23 mouse cellular contexts compared by ENCODE assay signal in the genomic region with DNA sequence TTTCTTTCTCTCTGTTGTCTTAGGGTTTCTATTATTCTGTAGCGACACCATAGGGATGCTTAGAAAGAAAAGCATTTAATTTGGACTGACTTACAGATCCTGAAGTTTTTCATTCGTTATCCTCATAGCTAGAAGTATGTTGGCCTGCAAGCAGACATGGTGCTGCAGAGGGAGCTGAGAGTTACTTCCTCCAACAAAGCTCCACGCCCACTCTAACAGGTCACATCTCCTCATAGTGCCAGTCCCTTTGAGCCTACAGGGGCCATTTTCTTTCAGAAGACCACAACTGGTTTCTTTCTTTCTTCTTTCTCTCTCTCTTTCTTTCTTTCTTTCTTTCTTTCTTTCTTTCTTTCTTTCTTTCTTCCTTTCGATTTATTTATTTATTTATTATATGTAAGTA. TPM values are rescaled to one million over a fixed set of nuclear protein-coding genes. Genes with fewer than 3 reads are reported as not detected.
DNase-seq lines count a peak whose midpoint lies in the region; ATAC-seq and TF ChIP-seq lines count a peak whose summit lies in the region.
"Had no signal": no experiment of that assay in that cellular context is flagged by ENCODE, and none has a peak within 500 bp of the region (broad histone marks: within the 10 kb centered on the region; RNA-seq: fewer than 3 reads in every experiment).

No protein-coding gene starts in this region.

- no peak for TF ChIP-seq EP300 in MEL (IDR thresholded peaks at IDR 0.05; ENCODE audit: low read depth in 1 of 2, low read length in 2 of 2)

- no peak for TF ChIP-seq POLR2A in MEL (IDR thresholded peaks at IDR 0.05; ENCODE audit: control insufficient read depth in 1 of 2, insufficient read depth in 1 of 2, low read depth in 1 of 2, low read length in 2 of 2, poor library complexity in 1 of 2)

- H3K9ac ChIP-seq in MEL (ENCODE audit: control insufficient read depth, low read depth, low read length, poor library complexity, severe bottlenecking) = no peak overlapping the region
- no peak overlapping the region for H3K9ac ChIP-seq in hindbrain, embryonic 12.5 days
- H3K9ac ChIP-seq: embryonic facial prominence, embryonic 12.5 days; forebrain, embryonic 13.5 days; forebrain, embryonic 15.5 days; forebrain, postnatal 0 days had no signal

- no peak overlapping the region for H3K27ac ChIP-seq in MEL (ENCODE audit: control insufficient read depth, low read depth, low read length)
- H3K27ac ChIP-seq in hindbrain, embryonic 12.5 days = no peak overlapping the region
- H3K27ac ChIP-seq: embryonic facial prominence, embryonic 10.5 days; embryonic facial prominence, embryonic 12.5 days; forebrain, embryonic 13.5 days; forebrain, embryonic 15.5 days had no signal

- no peak for TF ChIP-seq RAD21 in MEL (IDR thresholded peaks at IDR 0.05; ENCODE audit: low read depth, low read length)

- no peaks in the 10 kb centered on the region for H3K9me3 ChIP-seq in MEL (replicated peaks; ENCODE audit: insufficient read depth, low read length)
- H3K9me3 ChIP-seq in hindbrain, embryonic 12.5 days (replicated peaks) = no peaks in the 10 kb centered on the region
- H3K9me3 ChIP-seq: embryonic facial prominence, embryonic 10.5 days; embryonic facial prominence, embryonic 12.5 days; forebrain, embryonic 13.5 days; forebrain, embryonic 15.5 days; G1E had no signal

- peaks cover 0 to 1% of the 10 kb centered on the region in 2 experiments; a peak in 1 of 4 replicates for H3K27me3 ChIP-seq in MEL (ENCODE audit: control insufficient read depth in 1 of 2, insufficient read depth in 2 of 2, low read length in 2 of 2)
- no peaks in the 10 kb centered on the region for H3K27me3 ChIP-seq in hindbrain, embryonic 12.5 days
- H3K27me3 ChIP-seq: CH12.LX; embryonic facial prominence, embryonic 12.5 days; forebrain, embryonic 13.5 days; forebrain, embryonic 15.5 days had no signal

- H3K36me3 ChIP-seq in MEL (ENCODE audit: control insufficient read depth in 1 of 2, insufficient read depth in 2 of 2, low read length in 2 of 2) = no peaks in the 10 kb centered on the region
- H3K36me3 ChIP-seq in hindbrain, embryonic 12.5 days = no peaks in the 10 kb centered on the region
- H3K36me3 ChIP-seq: embryonic facial prominence, embryonic 10.5 days; embryonic facial prominence, embryonic 12.5 days; forebrain, embryonic 15.5 days; G1E had no signal

- H3K4me3 ChIP-seq in MEL (ENCODE audit: control insufficient read depth in 1 of 2, insufficient read depth in 1 of 2, low read depth in 2 of 2, low read length in 2 of 2) = no peak overlapping the region
- H3K4me3 ChIP-seq in hindbrain, embryonic 12.5 days = no peak overlapping the region
- H3K4me3 ChIP-seq: embryonic facial prominence, embryonic 10.5 days; embryonic facial prominence, embryonic 12.5 days; forebrain, embryonic 13.5 days; forebrain, embryonic 15.5 days had no signal

- WGBS in hindbrain, embryonic 12.5 days = 88% methylated on average over 4 of the region's 4 CpGs

- no peaks in the 10 kb centered on the region for H3K4me1 ChIP-seq in MEL (ENCODE audit: control insufficient read depth in 1 of 2, insufficient read depth in 2 of 2, low read length in 2 of 2)
- H3K4me1 ChIP-seq in hindbrain, embryonic 12.5 days = no peaks in the 10 kb centered on the region
- H3K4me1 ChIP-seq: embryonic facial prominence, embryonic 10.5 days; embryonic facial prominence, embryonic 12.5 days; forebrain, embryonic 13.5 days; forebrain, embryonic 15.5 days had no signal

- TF ChIP-seq CTCF in MEL (IDR thresholded peaks at IDR 0.05 in 2 of 3, conservative IDR thresholded peaks at IDR 0.05 in 1 of 3; ENCODE audit: control insufficient read depth in 1 of 3, insufficient read depth in 1 of 3, low read depth in 2 of 3, low read length in 3 of 3, poor library complexity in 1 of 3, severe bottlenecking in 1 of 3) = no peak

- peak; percentile 55; the same call in 1 of the 2 replicates for ATAC-seq in megakaryocyte, adult 5-6 weeks (ENCODE audit: poor library complexity, severe bottlenecking)
- no peak for ATAC-seq in hindbrain, embryonic 12.5 days (ENCODE audit: low FRiP score)
- ATAC-seq: activated CD4-positive, CD25-positive, alpha-beta regulatory T cell, adult 4 months; CD4-positive, CD25-positive, alpha-beta regulatory T cell, adult 4 months; forebrain, embryonic 13.5 days; forebrain, embryonic 15.5 days; forebrain, postnatal 0 days had no signal

- peak; percentile 60 for DNase-seq in MEL (ENCODE audit: low read depth, low spot score)
- no peak for DNase-seq in layer of hippocampus, postnatal 10 days (ENCODE audit: low spot score in 2 of 2)
- DNase-seq in layer of hippocampus, adult 18-20 months (ENCODE audit: low spot score in 2 of 2) = no peak
- DNase-seq: adrenal gland, adult 8-10 months; adrenal gland, postnatal 14 days; adrenal gland, postnatal 36 days; B cell, adult 2 months; cerebellum, adult 11-12 months; cerebellum, adult 2 months; cerebellum, adult 9-10 months; cerebellum, postnatal 10 days; cerebellum, postnatal 25 days; forebrain, postnatal 0 days had no signal

- H3K4me2 ChIP-seq in hindbrain, embryonic 12.5 days (replicated peaks) = no peak overlapping the region
- H3K4me2 ChIP-seq: embryonic facial prominence, embryonic 12.5 days; forebrain, embryonic 13.5 days; forebrain, embryonic 15.5 days had no signal

- H3K79me2 ChIP-seq in MEL (ENCODE audit: control insufficient read depth, insufficient read depth, low read length, poor library complexity) = no peaks in the 10 kb centered on the region

TF ChIP-seq in MEL, 35 proteins besides CTCF, POLR2A, EP300 and RAD21:
- TF ChIP-seq USF1 (IDR thresholded peaks at IDR 0.05; ENCODE audit: low read depth, low read length) = no peak
- TF ChIP-seq MAZ (IDR thresholded peaks at IDR 0.05; ENCODE audit: low read depth, low read length) = no peak

RNA-seq across cellular contexts. Expression of a gene that starts 8.0 kb away (rescaled TPM):
- 7.4 and 8.0 TPM in 2 replicates for total RNA-seq in MEL (2012; rRNA removed)
- polyA plus RNA-seq in MEL (2012; ENCODE audit: insufficient read depth in 1 of 2, insufficient read length in 2 of 2, low read depth in 1 of 2, low replicate concordance in 2 of 2, missing spikeins in 1 of 2) = 10 to 100 TPM in 1 of 2 experiments, not detected in 1; 11.4 TPM
- total RNA-seq in megakaryocyte, adult 5-6 weeks (2015) = 6.4 and 7.6 TPM in 2 replicates
- 11.4 and 12.6 TPM in 2 replicates for total RNA-seq in megakaryocyte, adult 5-6 weeks (2017)
- 26.0 and 26.7 TPM in 2 replicates for polyA plus RNA-seq in hindbrain, embryonic 12.5 days (2016; fragmentation: Nextera tagmentation; extraction: Ambion mirVana)
- 10 to 100 TPM; 15.6 to 18.9 TPM for total RNA-seq in layer of hippocampus, postnatal 10 days (2021)
- 1 to 10 TPM; 9.7 to 9.9 TPM for total RNA-seq in layer of hippocampus, adult 18-20 months (2021)
